Comparison of ENCODE assay signal across 27 mouse cellular contexts in genomic region chr11:52551451-52551850, GRCm38 (mm10).
DNase-seq lines count a peak whose midpoint lies in the region; ATAC-seq and TF ChIP-seq lines count a peak whose summit lies in the region.
"Had no signal": no experiment of that assay in that cellular context is flagged by ENCODE, and none has a peak within 500 bp of the region (broad histone marks: within the 10 kb centered on the region; RNA-seq: fewer than 3 reads in every experiment).

No protein-coding gene starts in this region.

- no peaks in the 10 kb centered on the region for H3K36me3 ChIP-seq in lung, postnatal 0 days (ENCODE audit: insufficient read depth, low read length)
- H3K36me3 ChIP-seq in forebrain, embryonic 10.5 days (replicated peaks), result no peaks in the 10 kb centered on the region
- H3K36me3 ChIP-seq: heart, embryonic 12.5 days; hindbrain, embryonic 10.5 days; limb, embryonic 15.5 days; lung, embryonic 15.5 days; midbrain, embryonic 15.5 days had no signal

- in situ Hi-C loops in Patski (cut with MboI; ENCODE audit: low pct_unique_long_range_greater_than_20kb), result no loop called here

- no peak for TF ChIP-seq POLR2A in lung, adult 2 months (IDR thresholded peaks at IDR 0.05; ENCODE audit: borderline replicate concordance, extremely low read depth, low read depth, low read length)
- TF ChIP-seq POLR2A in olfactory bulb, adult 2 months (IDR thresholded peaks at IDR 0.05; ENCODE audit: insufficient read depth, low read depth, low read length), result 0 out of 2 replicates have a peak, but pooled peaks have one; percentile 21
- no peak for TF ChIP-seq POLR2A in cerebellum, adult 2 months (IDR thresholded peaks at IDR 0.05; ENCODE audit: borderline replicate concordance, insufficient read depth, low read length)

- no peak for ATAC-seq in lung, postnatal 0 days
- ATAC-seq in Patski, result peak; percentile 99
- ATAC-seq: forebrain, embryonic 14.5 days; midbrain, embryonic 15.5 days had no signal

- 63% methylated on average over 5 of the region's 5 CpGs for WGBS in lung, postnatal 0 days
- 59% methylated on average over 5 of the region's 5 CpGs for WGBS in lung, adult 2 months
- WGBS in olfactory bulb, adult 2 months, result 15% methylated on average over 5 of the region's 5 CpGs
- 17% methylated on average over 5 of the region's 5 CpGs for WGBS in cerebellum, adult 2 months
- 80% methylated on average over 5 of the region's 5 CpGs for WGBS in forebrain, embryonic 10.5 days

- no peak for TF ChIP-seq EP300 in lung, postnatal 0 days (IDR thresholded peaks at IDR 0.05)

- no peak overlapping the region for H3K27ac ChIP-seq in lung, postnatal 0 days (ENCODE audit: low read length)
- peak overlapping the region; percentile 69; the same call in 1 of the 2 replicates for H3K27ac ChIP-seq in olfactory bulb, adult 2 months (ENCODE audit: insufficient read depth, low read depth, low read length)
- no peak overlapping the region for H3K27ac ChIP-seq in cerebellum, adult 2 months (ENCODE audit: insufficient read depth, low read length)
- H3K27ac ChIP-seq in forebrain, embryonic 10.5 days, result no peak overlapping the region
- H3K27ac ChIP-seq: hindbrain, embryonic 10.5 days; kidney, postnatal 0 days; left cerebral cortex, adult 2 months; limb, embryonic 15.5 days; liver, embryonic 14.5 days; lung, embryonic 15.5 days; midbrain, embryonic 15.5 days had no signal

- no peak for TF ChIP-seq CTCF in lung, postnatal 0 days (IDR thresholded peaks at IDR 0.05)
- TF ChIP-seq CTCF in lung, adult 2 months (IDR thresholded peaks at IDR 0.05; ENCODE audit: insufficient read depth, low read length), result no peak
- no peak for TF ChIP-seq CTCF in Patski (IDR thresholded peaks at IDR 0.05)
- TF ChIP-seq CTCF in olfactory bulb, adult 2 months (IDR thresholded peaks at IDR 0.05; ENCODE audit: insufficient read depth, low read depth, low read length), result no peak
- TF ChIP-seq CTCF in cerebellum, adult 2 months (IDR thresholded peaks at IDR 0.05; ENCODE audit: borderline replicate concordance, insufficient read depth, low read depth, low read length), result no peak

- POLR2A ChIA-PET in Patski (lab: Charles Lee), result no interaction called here

- CTCF ChIA-PET in Patski (lab: Charles Lee), result interaction anchor here (1.5 kb wide), 1 partner anchor 13 kb away, joined by 3 read pairs; no protein-coding TSS in a partner anchor

- no peak overlapping the region for H3K4me2 ChIP-seq in lung, postnatal 0 days (replicated peaks; ENCODE audit: low read depth, low read length)
- H3K4me2 ChIP-seq: heart, embryonic 12.5 days; limb, embryonic 15.5 days; lung, embryonic 15.5 days; midbrain, embryonic 15.5 days had no signal

- no peaks in the 10 kb centered on the region for H3K9me3 ChIP-seq in lung, postnatal 0 days (ENCODE audit: low read length)
- H3K9me3 ChIP-seq in forebrain, embryonic 10.5 days, result no peaks in the 10 kb centered on the region
- H3K9me3 ChIP-seq: heart, embryonic 12.5 days; hindbrain, embryonic 10.5 days; limb, embryonic 15.5 days; lung, embryonic 15.5 days; midbrain, embryonic 15.5 days had no signal

- H3K9ac ChIP-seq in lung, postnatal 0 days (replicated peaks; ENCODE audit: low read depth), result no peak overlapping the region
- H3K9ac ChIP-seq: heart, embryonic 12.5 days; limb, embryonic 15.5 days; liver, embryonic 14.5 days; lung, embryonic 15.5 days; midbrain, embryonic 15.5 days had no signal

- H3K4me1 ChIP-seq in lung, postnatal 0 days (ENCODE audit: insufficient read depth, low read depth, low read length), result no peaks in the 10 kb centered on the region
- no peaks in the 10 kb centered on the region for H3K4me1 ChIP-seq in lung, adult 2 months (ENCODE audit: control insufficient read depth, insufficient read depth, low read length)
- peaks cover 22% of the 10 kb centered on the region for H3K4me1 ChIP-seq in olfactory bulb, adult 2 months (ENCODE audit: control insufficient read depth, insufficient read depth, low read length)
- H3K4me1 ChIP-seq in cerebellum, adult 2 months (ENCODE audit: control insufficient read depth, insufficient read depth, low read length), result no peaks in the 10 kb centered on the region
- H3K4me1 ChIP-seq in forebrain, embryonic 10.5 days, result no peaks in the 10 kb centered on the region
- H3K4me1 ChIP-seq: limb, embryonic 15.5 days; lung, embryonic 15.5 days; midbrain, embryonic 15.5 days had no signal

- peak; percentile 56 to 64 for DNase-seq in adrenal gland, adult (ENCODE audit: inconsistent age in 2 of 2, low spot score in 1 of 2)
- DNase-seq in adrenal gland, adult 8-10 months, result no peak
- peak; percentile 27 for DNase-seq in lung, postnatal 0 days (ENCODE audit: low spot score)
- DNase-seq in lung, adult 2 months, result no peak
- DNase-seq in Patski (ENCODE audit: low read depth, low spot score), result peak; percentile 71
- no peak for DNase-seq in cerebellum, adult 2 months
- DNase-seq in forebrain, embryonic 10.5 days (ENCODE audit: extremely low spot score, low spot score), result no peak
- DNase-seq: adrenal gland, postnatal 10 days; gastrocnemius, postnatal 14 days; heart, adult 18-20 months; heart, postnatal 10 days; kidney, adult 11 months; layer of hippocampus, adult 9-11 months; left cerebral cortex, postnatal 4 days; lung, postnatal 4 days; right cerebral cortex, postnatal 25 days; thymus, postnatal 14 days had no signal

- no peaks in the 10 kb centered on the region for H3K27me3 ChIP-seq in lung, postnatal 0 days (replicated peaks; ENCODE audit: insufficient read depth, low read length)
- H3K27me3 ChIP-seq in Patski, result peaks cover 7% of the 10 kb centered on the region
- no peaks in the 10 kb centered on the region; the same call in 1 of the 2 replicates for H3K27me3 ChIP-seq in cerebellum, adult 2 months (ENCODE audit: control insufficient read depth, insufficient read depth, low read length)
- H3K27me3 ChIP-seq in forebrain, embryonic 10.5 days (ENCODE audit: poor library complexity, severe bottlenecking), result no peaks in the 10 kb centered on the region
- H3K27me3 ChIP-seq: heart, embryonic 12.5 days; limb, embryonic 15.5 days; lung, embryonic 15.5 days; midbrain, embryonic 15.5 days had no signal

- no peak overlapping the region for H3K4me3 ChIP-seq in lung, postnatal 0 days (ENCODE audit: low read depth, low read length)
- no peak overlapping the region for H3K4me3 ChIP-seq in lung, adult 2 months (replicated peaks; ENCODE audit: extremely low read depth, low read depth, low read length)
- H3K4me3 ChIP-seq in olfactory bulb, adult 2 months (ENCODE audit: insufficient read depth, low read depth, low read length), result no peak overlapping the region
- no peak overlapping the region for H3K4me3 ChIP-seq in cerebellum, adult 2 months (replicated peaks; ENCODE audit: insufficient read depth, low read depth, low read length)
- H3K4me3 ChIP-seq in forebrain, embryonic 10.5 days, result no peak overlapping the region
- H3K4me3 ChIP-seq: heart, embryonic 12.5 days; hindbrain, embryonic 10.5 days; left cerebral cortex, adult 2 months; limb, embryonic 15.5 days; lung, embryonic 15.5 days; midbrain, embryonic 15.5 days had no signal

Comparison
In these comparisons a context has a peak if more than half of its experiments do, and no peak if none do; other contexts are left out.
1. DNase-seq: peak in adrenal gland, adult (2 of 2), lung, postnatal 0 days (single experiment) and Patski (single experiment); none in adrenal gland, adult 8-10 months (single experiment), lung, adult 2 months (single experiment), cerebellum, adult 2 months (0 of 2) and forebrain, embryonic 10.5 days (single experiment).